Mouse (Mus musculus) heart, embryonic 12.5 days (tissue): ENCODE data around the gene Gm20388. TPM values are rescaled to one million over a fixed set of nuclear protein-coding genes. Genes with fewer than 3 reads are reported as not detected.
"Not testable (repeated sequence)": the region's sequence is repeated elsewhere in the genome, so short reads cannot be mapped to it uniquely, and the experiment has no call there.

Source experiments
- ATAC-seq: fragments of 200-750 bp; cut with Nextera tagmentation; 2 replicates; pipeline ENCODE4 v1.8.0; 2017; ENCODE audit warnings: moderate TSS enrichment, moderate library complexity; ENCODE audit not compliant: insufficient number of reproducible peaks, low FRiP score
- H3K27ac ChIP-seq: fragments of 300-500 bp; sonication (generic); 2 replicates; pipeline ENCODE4 v1.5.1; 2016; ENCODE audit warnings: mild to moderate bottlenecking, moderate library complexity; ENCODE audit not compliant: poor library complexity, severe bottlenecking
- H3K27me3 ChIP-seq: fragments of 300-500 bp; sonication (generic); replicated peaks from 2 replicates; pipeline ENCODE4 v1.6.1; 2016; ENCODE audit warnings: mild to moderate bottlenecking, moderate library complexity
- H3K36me3 ChIP-seq: fragments of 300-500 bp; sonication (generic); 2 replicates; pipeline ENCODE4 v1.6.1; 2016; ENCODE audit warnings: mild to moderate bottlenecking, moderate library complexity
- H3K4me1 ChIP-seq: fragments of 300-500 bp; sonication (generic); replicated peaks from 2 replicates; pipeline ENCODE4 v1.6.1; 2016; ENCODE audit warnings: mild to moderate bottlenecking
- H3K4me2 ChIP-seq: fragments of 300-500 bp; sonication (generic); 2 replicates; pipeline ENCODE4 v1.6.1; 2016; ENCODE audit warnings: mild to moderate bottlenecking, moderate library complexity
- H3K4me3 ChIP-seq: fragments of 300-500 bp; sonication (generic); 2 replicates; pipeline ENCODE4 v1.5.1; 2016; ENCODE audit warnings: mild to moderate bottlenecking
- H3K9ac ChIP-seq: fragments of 300-500 bp; sonication (generic); 2 replicates; pipeline ENCODE4 v1.6.1; 2016; ENCODE audit warnings: mild to moderate bottlenecking, moderate library complexity
- H3K9me3 ChIP-seq: fragments of 300-500 bp; sonication (generic); replicated peaks from 2 replicates; pipeline ENCODE4 v1.6.1; 2016; ENCODE audit warnings: mild to moderate bottlenecking, moderate library complexity
- WGBS: fragments of 180-500 bp; shearing (Covaris S2); methylation state at CpG from one replicate; pipeline ENCODE4 v1.1.7; 2016; 5-methylcytosine and 5-hydroxymethylcytosine counted together
- polyA plus RNA-seq: library from polyadenylated mRNA; unstranded; fragments of >200 nt; fragmentation: Nextera tagmentation; extraction: Ambion mirVana; gene quantifications from 2 replicates; pipeline ENCODE4 v1.2.1, GENCODE M21; 2016

The Gm20388 gene
- polyA plus RNA-seq, 1 experiment from 2014 or later, result not detected

- H3K4me3 ChIP-seq, result no peak overlapping the region
- no peak for ATAC-seq
- H3K36me3 ChIP-seq, result no peaks in the 10 kb centered on the region
- peak overlapping the region; percentile 40 for H3K4me2 ChIP-seq
- no peak overlapping the region for H3K9ac ChIP-seq
- no peaks in the 10 kb centered on the region for H3K4me1 ChIP-seq
- peaks cover 60% of the 10 kb centered on the region for H3K27me3 ChIP-seq
- H3K27ac ChIP-seq, result no peak overlapping the region
- 7% methylated on average over 17 of the region's 17 CpGs for WGBS
- no peaks in the 10 kb centered on the region for H3K9me3 ChIP-seq
These were observed 889.7 kb downstream of the Gm20388 start for GRCm38 (mm10) chr8:120800308-120800865.

GRCm38 (mm10) chr8:120803661-120804375 is 893.2 kb downstream of the Gm20388 start:
- H3K27ac ChIP-seq, H3K9ac ChIP-seq, H3K4me3 ChIP-seq, H3K9me3 ChIP-seq, H3K4me2 ChIP-seq, H3K36me3 ChIP-seq, ATAC-seq: not testable (repeated sequence)
- 69% methylated on average over 6 of the region's 6 CpGs for WGBS
- H3K27me3 ChIP-seq, result peaks cover 70% of the 10 kb centered on the region
- H3K4me1 ChIP-seq, result peaks cover 12% of the 10 kb centered on the region

- 66% methylated on average over 3 of the region's 3 CpGs for WGBS
- ATAC-seq, result no peak
- H3K9ac ChIP-seq, result no peak overlapping the region
- H3K4me2 ChIP-seq, result no peak overlapping the region
- no peak overlapping the region for H3K4me3 ChIP-seq
- H3K9me3 ChIP-seq, result no peaks in the 10 kb centered on the region
- peaks cover 75% of the 10 kb centered on the region for H3K27me3 ChIP-seq
- peaks cover 12% of the 10 kb centered on the region for H3K4me1 ChIP-seq
- no peak overlapping the region for H3K27ac ChIP-seq
- no peaks in the 10 kb centered on the region for H3K36me3 ChIP-seq
These were observed 894.1 kb downstream of the Gm20388 start for GRCm38 (mm10) chr8:120804741-120805140.

- no peaks in the 10 kb centered on the region for H3K9me3 ChIP-seq
- 42% methylated on average over 12 of the region's 12 CpGs for WGBS
- no peak overlapping the region for H3K4me3 ChIP-seq
- H3K9ac ChIP-seq, result no peak overlapping the region
- no peak overlapping the region for H3K27ac ChIP-seq
- no peak overlapping the region for H3K4me2 ChIP-seq
- peaks cover 12% of the 10 kb centered on the region for H3K4me1 ChIP-seq
- H3K36me3 ChIP-seq, result no peaks in the 10 kb centered on the region
- H3K27me3 ChIP-seq, result peaks cover 76% of the 10 kb centered on the region
- no peak for ATAC-seq
These were observed 896.2 kb downstream of the Gm20388 start for GRCm38 (mm10) chr8:120806780-120807264.

GRCm38 (mm10) chr8:120807719-120808118 is 897.1 kb downstream of the Gm20388 start:
- Histone ChIP-seq H3K27me3 (peaks cover 76% of the 10 kb centered on the region), H3K27ac (no peak overlapping the region), H3K9ac (no peak overlapping the region), H3K4me2 (no peak overlapping the region), H3K4me3 (no peak overlapping the region), H3K36me3 (no peaks in the 10 kb centered on the region), H3K9me3 (no peaks in the 10 kb centered on the region), H3K4me1 (peaks cover 12% of the 10 kb centered on the region)
- no peak for ATAC-seq
- WGBS, result 40% methylated on average over 6 of the region's 6 CpGs

- WGBS, result 56% methylated on average over 7 of the region's 7 CpGs
- peaks cover 83% of the 10 kb centered on the region for H3K27me3 ChIP-seq
These were observed 898.4 kb downstream of the Gm20388 start for GRCm38 (mm10) chr8:120809050-120809449.

GRCm38 (mm10) chr8:120811953-120812352 is 901.3 kb downstream of the Gm20388 start:
- H3K9ac ChIP-seq, result no peak overlapping the region
- no peaks in the 10 kb centered on the region for H3K36me3 ChIP-seq
- peaks cover 75% of the 10 kb centered on the region for H3K27me3 ChIP-seq
- H3K4me3 ChIP-seq, result no peak overlapping the region
- no peaks in the 10 kb centered on the region for H3K9me3 ChIP-seq
- no peak overlapping the region for H3K27ac ChIP-seq
- no peak for ATAC-seq
- no peak overlapping the region for H3K4me2 ChIP-seq
- peaks cover 9% of the 10 kb centered on the region for H3K4me1 ChIP-seq
- 72% methylated on average over 2 of the region's 2 CpGs for WGBS

More at GRCm38 (mm10) chr8:120809050-120809449, 898.4 kb downstream of the Gm20388 start:
- no peak for ATAC-seq
- H3K27ac ChIP-seq, result no peak overlapping the region
- no peak overlapping the region for H3K9ac ChIP-seq
- no peaks in the 10 kb centered on the region for H3K9me3 ChIP-seq
- H3K4me3 ChIP-seq, result no peak overlapping the region
- no peak overlapping the region for H3K4me2 ChIP-seq
- H3K36me3 ChIP-seq, result no peaks in the 10 kb centered on the region
- H3K4me1 ChIP-seq, result peaks cover 12% of the 10 kb centered on the region

GRCm38 (mm10) chr8:120813028-120813427 is 902.4 kb downstream of the Gm20388 start:
- no peak overlapping the region for H3K9ac ChIP-seq
- no peak overlapping the region for H3K27ac ChIP-seq
- ATAC-seq, result no peak
- H3K4me3 ChIP-seq, result no peak overlapping the region
- H3K27me3 ChIP-seq, result peaks cover 70% of the 10 kb centered on the region
- WGBS, result 60% methylated on average over 2 of the region's 2 CpGs
- H3K4me2 ChIP-seq, result no peak overlapping the region
- H3K4me1 ChIP-seq, result peaks cover 3% of the 10 kb centered on the region; the same call in 1 of the 2 replicates
- H3K36me3 ChIP-seq, result no peaks in the 10 kb centered on the region
- no peaks in the 10 kb centered on the region for H3K9me3 ChIP-seq

- no peaks in the 10 kb centered on the region for H3K9me3 ChIP-seq
- H3K9ac ChIP-seq, result no peak overlapping the region
- no peak overlapping the region for H3K27ac ChIP-seq
- no peak for ATAC-seq
- 71% methylated on average over 7 of the region's 7 CpGs for WGBS
- peaks cover 66% of the 10 kb centered on the region for H3K27me3 ChIP-seq
- H3K36me3 ChIP-seq, result no peaks in the 10 kb centered on the region
- H3K4me3 ChIP-seq, result no peak overlapping the region
- H3K4me1 ChIP-seq, result no peaks in the 10 kb centered on the region; the same call in 1 of the 2 replicates
- H3K4me2 ChIP-seq, result no peak overlapping the region
These were observed 903.2 kb downstream of the Gm20388 start for GRCm38 (mm10) chr8:120813839-120814238.

GRCm38 (mm10) chr8:120816371-120816770 is 905.7 kb downstream of the Gm20388 start:
- 71% methylated on average over 5 of the region's 5 CpGs for WGBS
- H3K27me3 ChIP-seq, result peaks cover 63% of the 10 kb centered on the region
- H3K9ac ChIP-seq, result no peak overlapping the region
- H3K36me3 ChIP-seq, result no peaks in the 10 kb centered on the region
- ATAC-seq, result no peak
- H3K4me3 ChIP-seq, result no peak overlapping the region
- H3K4me1 ChIP-seq, result no peaks in the 10 kb centered on the region; the same call in 1 of the 2 replicates
- H3K27ac ChIP-seq, result no peak overlapping the region
- peaks cover 5% of the 10 kb centered on the region for H3K9me3 ChIP-seq
- H3K4me2 ChIP-seq, result no peak overlapping the region

GRCm38 (mm10) chr8:120819906-120820305 is 909.3 kb downstream of the Gm20388 start:
- ATAC-seq, result no peak
- peaks cover 47% of the 10 kb centered on the region for H3K27me3 ChIP-seq
- peaks cover 9% of the 10 kb centered on the region for H3K9me3 ChIP-seq
- no peak overlapping the region for H3K9ac ChIP-seq
- peaks cover 5% of the 10 kb centered on the region for H3K4me1 ChIP-seq
- no peak overlapping the region for H3K4me2 ChIP-seq
- H3K36me3 ChIP-seq, result no peaks in the 10 kb centered on the region
- no peak overlapping the region for H3K27ac ChIP-seq
- no peak overlapping the region for H3K4me3 ChIP-seq
